Mouse (Mus musculus) CH12.LX (cell line): ENCODE data around the gene Gm4131.

ENCODE experiments used
- CTCF ChIP-seq, 2 experiments: IDR thresholded peaks in 1 of 2; conservative IDR thresholded peaks in 1 of 2; 2 replicates each; pipeline ENCODE4 v1.5.1; 2011 to 2012; ENCODE audit warnings: low read depth in 2 of 2, low read length in 2 of 2, improper control_type of control experiment in 1 of 2, inconsistent platforms in 1 of 2, mild to moderate bottlenecking in 1 of 2, moderate library complexity in 1 of 2
- EP300 ChIP-seq: IDR thresholded peaks from 2 replicates; pipeline ENCODE4 v1.6.1; 2011; ENCODE audit warnings: low read length, improper control_type of control experiment
- MAX ChIP-seq: IDR thresholded peaks from 2 replicates; pipeline ENCODE4 v1.6.1; 2011; ENCODE audit warnings: low read length, improper control_type of control experiment
- PAX5 ChIP-seq: IDR thresholded peaks from 2 replicates; pipeline ENCODE4 v1.6.1; 2012; ENCODE audit warnings: low read length, inconsistent platforms, mixed read lengths
- POLR2A ChIP-seq: IDR thresholded peaks from 2 replicates; pipeline ENCODE4 v1.6.1; 2011; ENCODE audit warnings: low read depth, mild to moderate bottlenecking, improper control_type of control experiment, low read length
- TCF12 ChIP-seq: IDR thresholded peaks from 2 replicates; pipeline ENCODE4 v1.6.1; 2014; ENCODE audit warnings: low read depth, mild to moderate bottlenecking, inconsistent platforms, low read length, improper control_type of control experiment
- UBTF ChIP-seq: IDR thresholded peaks from 2 replicates; pipeline ENCODE4 v1.6.1; 2012; ENCODE audit warnings: low read depth, mild to moderate bottlenecking, inconsistent platforms, low read length, improper control_type of control experiment, moderate library complexity
- USF2 ChIP-seq: conservative IDR thresholded peaks from 2 replicates; pipeline ENCODE4 v1.6.1; 2011; ENCODE audit warnings: low read depth, low read length, improper control_type of control experiment

GRCm38 (mm10) chr14:62453276-62453675, 113.4 kb downstream of the Gm4131 start:
- no peak for TF ChIP-seq EP300
- no peak for TF ChIP-seq POLR2A
- TF ChIP-seq MAX: no peak
- TF ChIP-seq CTCF (conservative IDR thresholded peaks at IDR 0.05 in 1 of 2, IDR thresholded peaks at IDR 0.05 in 1 of 2; ENCODE audit: low read depth in 2 of 2, low read length in 2 of 2): no peak
- TF ChIP-seq PAX5: no peak
- TF ChIP-seq UBTF: no peak
- TF ChIP-seq TCF12: no peak
- TF ChIP-seq USF2: no peak
